Mouse (Mus musculus) ovary, adult 18-20 months (tissue): ENCODE results near the gene B230104I21Rik.

ENCODE experiments used
- DNase-seq: peaks from one replicate; pipeline ENCODE4 v3.0.0; 2022; ENCODE audit warnings: low spot score, mixed read lengths

B230104I21Rik gene

DNA sequence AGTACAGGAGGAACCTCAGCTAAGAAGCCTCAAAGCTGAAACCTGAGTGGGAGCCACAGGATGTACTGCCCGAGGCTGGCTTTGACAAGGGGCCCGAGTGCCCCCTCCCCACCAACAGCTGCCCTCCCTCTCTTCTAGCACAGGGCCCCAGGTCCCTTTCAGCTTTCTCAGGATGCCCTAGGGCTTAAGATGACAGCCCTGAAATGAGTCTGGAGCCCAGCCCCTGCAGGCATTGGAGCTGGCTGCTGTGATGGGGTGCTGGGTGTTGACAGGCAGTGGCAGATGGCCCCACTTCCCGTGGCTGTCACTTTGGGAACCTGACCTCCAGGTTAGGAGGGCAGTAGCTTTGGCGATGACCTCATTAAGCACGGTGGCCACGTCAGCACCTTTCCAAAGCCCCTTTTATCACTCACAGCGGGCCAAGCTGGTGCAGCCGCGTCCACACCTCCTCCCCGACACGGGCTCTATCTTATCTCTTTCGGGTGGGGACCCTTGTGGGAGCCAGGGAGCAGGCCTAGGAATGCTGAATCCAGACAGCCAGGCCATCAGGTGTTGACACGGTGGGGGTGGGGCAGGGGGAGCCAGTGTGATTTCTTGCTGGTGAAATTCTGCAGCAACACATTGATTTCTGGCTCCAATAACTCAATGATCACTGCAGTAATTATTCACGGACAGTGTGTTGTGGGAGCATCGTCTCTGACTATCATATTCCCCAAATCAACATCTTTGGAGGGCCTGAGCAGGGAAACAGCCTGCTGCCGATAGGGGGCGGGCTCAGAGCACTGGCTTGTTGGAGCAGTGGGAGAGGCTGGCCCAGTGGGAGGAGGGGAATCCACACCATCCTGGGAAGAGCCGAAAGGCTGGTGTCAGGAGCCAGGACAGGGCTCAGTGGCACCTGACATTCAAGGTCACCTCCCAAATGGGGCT, 57.5 kb downstream of the B230104I21Rik start:
- no peak for DNase-seq

- no peak for DNase-seq
These were observed 58.3 kb downstream of the B230104I21Rik start for GRCm38 (mm10) chr4:154394123-154394722.

DNA sequence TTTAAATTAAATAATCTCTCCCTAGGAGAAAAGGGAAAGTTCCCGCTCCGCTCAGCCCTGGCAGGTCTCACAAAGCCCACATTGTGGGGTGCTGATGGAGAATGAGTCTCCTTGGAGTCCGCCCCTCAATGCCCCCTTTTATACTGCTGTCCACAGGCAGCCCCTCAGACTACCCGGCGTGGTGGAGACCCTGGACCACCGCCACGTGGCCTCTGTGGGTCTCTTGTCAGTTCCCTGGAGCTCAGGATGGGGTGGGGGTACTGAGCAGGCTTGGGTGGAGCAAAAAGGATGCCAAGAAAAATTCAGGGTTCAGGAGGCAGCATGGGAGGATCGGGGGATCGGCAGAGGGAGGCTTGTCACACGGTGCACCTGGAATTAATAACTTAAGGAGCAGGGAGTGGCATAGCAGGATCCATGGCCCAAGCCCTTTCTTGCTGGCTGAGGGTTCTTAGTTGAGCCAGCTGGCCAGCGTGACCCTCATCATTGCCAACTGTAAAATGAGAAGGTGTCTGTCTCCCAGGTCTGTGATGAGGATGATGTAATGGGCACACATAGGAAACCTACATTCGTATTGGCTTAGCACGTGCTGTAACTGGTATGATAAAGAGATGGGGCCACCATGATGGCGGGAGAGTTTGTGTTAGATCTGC, 60.9 kb downstream of the B230104I21Rik start:
- DNase-seq = no peak
